Comparison of ENCODE assay signal across 17 mouse cellular contexts in the genomic region with DNA sequence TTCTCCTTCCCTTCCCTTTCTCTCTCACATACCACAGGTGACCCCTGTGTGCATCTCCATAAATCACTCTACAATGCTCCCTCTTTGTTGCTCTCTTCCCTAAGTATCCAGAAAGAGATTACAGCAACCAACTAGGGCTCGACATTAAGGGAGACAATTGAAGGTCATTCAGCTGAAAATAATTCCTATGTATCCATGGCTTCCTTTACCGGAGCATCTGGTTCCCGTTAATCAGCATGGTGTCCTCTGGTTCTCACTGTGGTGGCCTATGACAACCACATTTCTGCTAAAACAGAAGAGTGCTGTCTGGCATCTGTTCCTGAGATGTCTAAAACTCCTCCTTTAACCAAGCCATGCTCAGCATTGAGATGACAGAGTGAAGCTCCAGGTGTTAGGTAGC.
DNase-seq lines count a peak whose midpoint lies in the region; ATAC-seq and TF ChIP-seq lines count a peak whose summit lies in the region.
"Had no signal": no experiment of that assay in that cellular context is flagged by ENCODE, and none has a peak within 500 bp of the region (broad histone marks: within the 10 kb centered on the region; RNA-seq: fewer than 3 reads in every experiment).

No protein-coding gene starts in this region.

- H3K9ac ChIP-seq in midbrain, postnatal 0 days (replicated peaks; ENCODE audit: low read length, poor library complexity, severe bottlenecking), result no peak overlapping the region
- no peak overlapping the region for H3K9ac ChIP-seq in midbrain, embryonic 15.5 days
- no peak overlapping the region for H3K9ac ChIP-seq in embryonic facial prominence, embryonic 11.5 days (replicated peaks; ENCODE audit: low read length)
- H3K9ac ChIP-seq in limb, embryonic 11.5 days (ENCODE audit: low read length), result no peak overlapping the region
- H3K9ac ChIP-seq in liver, embryonic 11.5 days (ENCODE audit: low read depth, low read length), result no peak overlapping the region

- no peaks in the 10 kb centered on the region for H3K36me3 ChIP-seq in midbrain, postnatal 0 days (ENCODE audit: insufficient read depth, low read length)
- H3K36me3 ChIP-seq in midbrain, embryonic 15.5 days (replicated peaks), result no peaks in the 10 kb centered on the region
- no peaks in the 10 kb centered on the region for H3K36me3 ChIP-seq in embryonic facial prominence, embryonic 11.5 days (replicated peaks; ENCODE audit: control insufficient read depth, insufficient read depth, low read depth, low read length)
- no peaks in the 10 kb centered on the region for H3K36me3 ChIP-seq in limb, embryonic 11.5 days (ENCODE audit: control insufficient read depth, insufficient read depth, low read length)
- H3K36me3 ChIP-seq in thymus, adult 2 months (ENCODE audit: control insufficient read depth, insufficient read depth, low read length), result no peaks in the 10 kb centered on the region
- no peaks in the 10 kb centered on the region for H3K36me3 ChIP-seq in liver, embryonic 11.5 days (ENCODE audit: control insufficient read depth, insufficient read depth, low read length)

- no peak overlapping the region for H3K4me2 ChIP-seq in midbrain, postnatal 0 days (ENCODE audit: low read depth, low read length, poor library complexity, severe bottlenecking)
- no peak overlapping the region for H3K4me2 ChIP-seq in midbrain, embryonic 15.5 days
- no peak overlapping the region for H3K4me2 ChIP-seq in embryonic facial prominence, embryonic 11.5 days (ENCODE audit: low read depth, low read length)
- H3K4me2 ChIP-seq in limb, embryonic 11.5 days (ENCODE audit: low read depth, severe bottlenecking), result no peak overlapping the region
- no peak overlapping the region for H3K4me2 ChIP-seq in liver, embryonic 11.5 days

- no peak overlapping the region for H3K27ac ChIP-seq in midbrain, postnatal 0 days (ENCODE audit: low read depth, low read length)
- H3K27ac ChIP-seq in midbrain, embryonic 15.5 days, result no peak overlapping the region
- H3K27ac ChIP-seq in embryonic facial prominence, embryonic 11.5 days (replicated peaks; ENCODE audit: low read depth, low read length), result no peak overlapping the region
- H3K27ac ChIP-seq in limb, embryonic 11.5 days (replicated peaks; ENCODE audit: low read depth, low read length), result 0 out of 2 replicates have a peak overlapping the region, but pooled peaks have one; percentile 14
- H3K27ac ChIP-seq in thymus, adult 2 months (ENCODE audit: control insufficient read depth, insufficient read depth, low read length), result no peak overlapping the region
- H3K27ac ChIP-seq in liver, embryonic 11.5 days (ENCODE audit: low read depth, low read length), result no peak overlapping the region

- no peaks in the 10 kb centered on the region for H3K9me3 ChIP-seq in midbrain, postnatal 0 days (ENCODE audit: low read length)
- no peaks in the 10 kb centered on the region for H3K9me3 ChIP-seq in midbrain, embryonic 15.5 days
- no peaks in the 10 kb centered on the region for H3K9me3 ChIP-seq in embryonic facial prominence, embryonic 11.5 days (replicated peaks; ENCODE audit: control insufficient read depth, low read length)
- H3K9me3 ChIP-seq in limb, embryonic 11.5 days (ENCODE audit: control insufficient read depth, low read length), result no peaks in the 10 kb centered on the region
- no peaks in the 10 kb centered on the region for H3K9me3 ChIP-seq in liver, embryonic 11.5 days (ENCODE audit: control insufficient read depth, low read length)

- H3K4me1 ChIP-seq in midbrain, postnatal 0 days (ENCODE audit: insufficient read depth, low read length), result no peaks in the 10 kb centered on the region
- no peaks in the 10 kb centered on the region for H3K4me1 ChIP-seq in midbrain, embryonic 15.5 days
- H3K4me1 ChIP-seq in embryonic facial prominence, embryonic 11.5 days (ENCODE audit: control insufficient read depth, insufficient read depth, low read length), result no peaks in the 10 kb centered on the region
- peaks cover 6% of the 10 kb centered on the region; the same call in 1 of the 2 replicates for H3K4me1 ChIP-seq in limb, embryonic 11.5 days (ENCODE audit: control insufficient read depth, insufficient read depth, low read length)
- no peaks in the 10 kb centered on the region for H3K4me1 ChIP-seq in thymus, adult 2 months (replicated peaks; ENCODE audit: control insufficient read depth, insufficient read depth, low read length)
- no peaks in the 10 kb centered on the region for H3K4me1 ChIP-seq in liver, embryonic 11.5 days (replicated peaks; ENCODE audit: control insufficient read depth, insufficient read depth, low read length)

- DNase-seq in midbrain, postnatal 0 days (ENCODE audit: low spot score), result peak; percentile 31
- DNase-seq in embryonic facial prominence, embryonic 11.5 days (ENCODE audit: low spot score), result peak; percentile 60
- DNase-seq in limb, embryonic 11.5 days (ENCODE audit: low spot score), result peak; percentile 42
- DNase-seq in thymus, adult 2 months, result no peak
- DNase-seq in liver, embryonic 11.5 days (ENCODE audit: low spot score), result no peak
- DNase-seq in heart, postnatal 10 days, result no peak
- DNase-seq: adrenal gland, adult 8-10 months; cerebellum, postnatal 14 days; heart, adult 18-20 months; kidney, adult 18-20 months; layer of hippocampus, adult 9-11 months; lung, adult 18-20 months; right cerebral cortex, adult 18-20 months; thymus, adult 18-20 months had no signal

- TF ChIP-seq CTCF in midbrain, postnatal 0 days (IDR thresholded peaks at IDR 0.05), result no peak
- no peak for TF ChIP-seq CTCF in thymus, adult 2 months (IDR thresholded peaks at IDR 0.05; ENCODE audit: borderline replicate concordance, control insufficient read depth, extremely low read depth, insufficient read depth, low read length, poor library complexity)

- H3K4me3 ChIP-seq in midbrain, postnatal 0 days (ENCODE audit: low read depth, low read length), result no peak overlapping the region
- H3K4me3 ChIP-seq in midbrain, embryonic 15.5 days, result no peak overlapping the region
- no peak overlapping the region for H3K4me3 ChIP-seq in embryonic facial prominence, embryonic 11.5 days (ENCODE audit: low read depth, low read length)
- no peak overlapping the region for H3K4me3 ChIP-seq in limb, embryonic 11.5 days (ENCODE audit: low read depth, low read length)
- H3K4me3 ChIP-seq in thymus, adult 2 months (ENCODE audit: control insufficient read depth, insufficient read depth, low read length), result no peak overlapping the region
- no peak overlapping the region for H3K4me3 ChIP-seq in liver, embryonic 11.5 days (ENCODE audit: low read depth, low read length)

- TF ChIP-seq POLR2A in thymus, adult 2 months (IDR thresholded peaks at IDR 0.05; ENCODE audit: control insufficient read depth, extremely low read depth, insufficient read depth, low read length, poor library complexity), result no peak

- WGBS in midbrain, postnatal 0 days, result 39% methylated on average over 3 of the region's 3 CpGs
- WGBS in midbrain, embryonic 15.5 days, result 37% methylated on average over 3 of the region's 3 CpGs
- WGBS in embryonic facial prominence, embryonic 11.5 days, result 24% methylated on average over 3 of the region's 3 CpGs
- 33% methylated on average over 3 of the region's 3 CpGs for WGBS in limb, embryonic 11.5 days
- WGBS in thymus, adult 2 months, result 89% methylated on average over 3 of the region's 3 CpGs
- 68% methylated on average over 3 of the region's 3 CpGs for WGBS in liver, embryonic 11.5 days

- no peaks in the 10 kb centered on the region for H3K27me3 ChIP-seq in midbrain, postnatal 0 days (ENCODE audit: insufficient read depth, low read length)
- no peaks in the 10 kb centered on the region for H3K27me3 ChIP-seq in midbrain, embryonic 15.5 days (replicated peaks)
- H3K27me3 ChIP-seq in embryonic facial prominence, embryonic 11.5 days (ENCODE audit: control insufficient read depth, insufficient read depth, low read length), result no peaks in the 10 kb centered on the region
- H3K27me3 ChIP-seq in limb, embryonic 11.5 days (ENCODE audit: control insufficient read depth, insufficient read depth, low read length), result no peaks in the 10 kb centered on the region
- no peaks in the 10 kb centered on the region for H3K27me3 ChIP-seq in thymus, adult 2 months (ENCODE audit: control insufficient read depth, insufficient read depth, low read length)
- no peaks in the 10 kb centered on the region for H3K27me3 ChIP-seq in liver, embryonic 11.5 days (replicated peaks; ENCODE audit: control insufficient read depth, insufficient read depth, low read length)
- H3K27me3 ChIP-seq: Patski had no signal

- no peak; the same call in 1 of the 2 replicates for ATAC-seq in midbrain, postnatal 0 days (ENCODE audit: low FRiP score)
- ATAC-seq in midbrain, embryonic 15.5 days (replicated peaks), result no peak
- no peak for ATAC-seq in embryonic facial prominence, embryonic 11.5 days (replicated peaks; ENCODE audit: insufficient number of reproducible peaks, low FRiP score, low TSS enrichment, low read depth)
- peak; percentile 21; the same call in 1 of the 2 replicates for ATAC-seq in limb, embryonic 11.5 days (ENCODE audit: insufficient number of reproducible peaks, low FRiP score, low TSS enrichment, low read depth)
- no peak for ATAC-seq in liver, embryonic 11.5 days (replicated peaks; ENCODE audit: low FRiP score)
- ATAC-seq: CD4-positive, CD25-positive, alpha-beta regulatory T cell, adult 4 months; Patski had no signal

- intact Hi-C loops in heart, postnatal 10 days (cut with DNase I), result no loop called here

Comparison
In these comparisons a context has a peak if more than half of its experiments do, and no peak if none do; other contexts are left out.
1. DNase-seq: peak in midbrain, postnatal 0 days (single experiment), embryonic facial prominence, embryonic 11.5 days (single experiment) and limb, embryonic 11.5 days (single experiment); none in thymus, adult 2 months (single experiment), liver, embryonic 11.5 days (single experiment) and heart, postnatal 10 days (0 of 2).